Comparison of ENCODE assay signal across 10 mouse cellular contexts in genomic region chr3:56575422-56575821, GRCm38 (mm10).
DNase-seq lines count a peak whose midpoint lies in the region; ATAC-seq and TF ChIP-seq lines count a peak whose summit lies in the region.
"Had no signal": no experiment of that assay in that cellular context is flagged by ENCODE, and none has a peak within 500 bp of the region (broad histone marks: within the 10 kb centered on the region; RNA-seq: fewer than 3 reads in every experiment).

No protein-coding gene starts in this region.

- no peaks in the 10 kb centered on the region for H3K9me3 ChIP-seq in liver, embryonic 12.5 days (replicated peaks)

- H3K36me3 ChIP-seq in liver, adult 2 months (ENCODE audit: control insufficient read depth, insufficient read depth, low read length), result no peaks in the 10 kb centered on the region
- H3K36me3 ChIP-seq in liver, embryonic 12.5 days, result no peaks in the 10 kb centered on the region

- 50% methylated on average over 5 of the region's 5 CpGs for WGBS in liver, adult 2 months
- 47% methylated on average over 5 of the region's 5 CpGs for WGBS in liver, embryonic 12.5 days (ENCODE audit: insufficient replicate concordance)

- H3K4me2 ChIP-seq in liver, embryonic 12.5 days, result no peak overlapping the region

- H3K9ac ChIP-seq in liver, adult 2 months (ENCODE audit: low read depth, low read length), result no peak overlapping the region
- no peak overlapping the region for H3K9ac ChIP-seq in liver, embryonic 12.5 days

- H3K79me2 ChIP-seq in liver, adult 2 months (ENCODE audit: control insufficient read depth, insufficient read depth, low read length), result no peaks in the 10 kb centered on the region

- peak; percentile 35 to 62 for DNase-seq in cerebellum, postnatal 4 days (ENCODE audit: low spot score in 2 of 2)
- DNase-seq in cerebellum, adult 18-20 months, result no peak
- peak; percentile 36 for DNase-seq in liver, adult 2 months (ENCODE audit: extremely low read depth, low read depth, low spot score)
- no peak for DNase-seq in cerebellum, postnatal 36 days
- DNase-seq in left cerebral cortex, adult 11 months (ENCODE audit: low spot score), result no peak
- DNase-seq: heart, adult 2 months; lung, postnatal 10 days had no signal

- H3K4me1 ChIP-seq in liver, adult 2 months (ENCODE audit: control insufficient read depth, insufficient read depth, low read length), result no peaks in the 10 kb centered on the region
- no peaks in the 10 kb centered on the region for H3K4me1 ChIP-seq in liver, embryonic 12.5 days

- TF ChIP-seq POLR2A in liver, adult 2 months (IDR thresholded peaks at IDR 0.05; ENCODE audit: extremely low read depth, insufficient read depth, low read length), result no peak

- no peak overlapping the region for H3K27ac ChIP-seq in liver, adult 2 months (replicated peaks; ENCODE audit: insufficient read depth, low read depth, low read length)
- H3K27ac ChIP-seq in liver, embryonic 12.5 days, result no peak overlapping the region
- H3K27ac ChIP-seq: heart, adult 2 months had no signal

- H3K27me3 ChIP-seq in liver, adult 2 months (ENCODE audit: control insufficient read depth, insufficient read depth, low read length), result no peaks in the 10 kb centered on the region
- no peaks in the 10 kb centered on the region for H3K27me3 ChIP-seq in liver, embryonic 12.5 days (replicated peaks)

- TF ChIP-seq CTCF in liver, adult 2 months (IDR thresholded peaks at IDR 0.05; ENCODE audit: low read depth, low read length), result no peak

- no peak for ATAC-seq in liver, embryonic 12.5 days
- peak; percentile 87 for ATAC-seq in erythroblast, adult 5-6 weeks (replicated peaks; ENCODE audit: low FRiP score, poor library complexity, severe bottlenecking)
- peak; percentile 87 for ATAC-seq in neutrophil, adult 5-6 weeks (ENCODE audit: extremely low read depth, insufficient number of reproducible peaks, low FRiP score, poor library complexity, severe bottlenecking)

- H3K4me3 ChIP-seq in liver, adult 2 months (ENCODE audit: insufficient read depth, low read depth, low read length), result no peak overlapping the region
- H3K4me3 ChIP-seq in liver, embryonic 12.5 days, result no peak overlapping the region
- H3K4me3 ChIP-seq: heart, adult 2 months had no signal

Comparison
In these comparisons a context has a peak if more than half of its experiments do, and no peak if none do; other contexts are left out.
1. DNase-seq: peak in cerebellum, postnatal 4 days (2 of 2) and liver, adult 2 months (single experiment); none in cerebellum, adult 18-20 months (0 of 2), cerebellum, postnatal 36 days (0 of 2) and left cerebral cortex, adult 11 months (single experiment).